Mouse (Mus musculus) megakaryocyte, embryonic 14.5 days (primary cell): Measurements from ENCODE around the gene Ryr1.

ENCODE experiments used
- FLI1 ChIP-seq: IDR thresholded peaks from 2 replicates; pipeline ENCODE4 v1.6.1; 2012; ENCODE audit warnings: low read length, inconsistent platforms, mixed read lengths
- GATA1 ChIP-seq: IDR thresholded peaks from 3 replicates; pipeline ENCODE4 v1.6.1; 2012; ENCODE audit warnings: mixed read lengths, low read length, inconsistent platforms, borderline replicate concordance

GRCm38 (mm10) chr7:28971029-28971428, 153.9 kb downstream of the Ryr1 start:
- TF ChIP-seq GATA1, result no peak
- TF ChIP-seq FLI1, result no peak
